Mouse (Mus musculus) hindbrain, postnatal 0 days (tissue): ENCODE results near the gene Rapgef3. TPM values are rescaled to one million over a fixed set of nuclear protein-coding genes. Genes with fewer than 3 reads are reported as not detected.

ENCODE experiments used
- ATAC-seq: fragments of 200-750 bp; cut with Nextera tagmentation; 2 replicates; pipeline ENCODE4 v1.8.0; 2017; ENCODE audit warnings: mild to moderate bottlenecking, moderate TSS enrichment, moderate library complexity
- DNase-seq: peaks from one replicate; pipeline ENCODE4 v3.0.0-alpha.2; 2015; ENCODE audit warnings: low spot score
- H3K27ac ChIP-seq: fragments of 300-500 bp; sonication (generic); 2 replicates; pipeline ENCODE4 v1.5.1; 2014; ENCODE audit warnings: mild to moderate bottlenecking
- H3K27me3 ChIP-seq: fragments of 300-500 bp; sonication (generic); 2 replicates; pipeline ENCODE4 v1.6.1; 2014; ENCODE audit warnings: low read length, mixed read lengths; ENCODE audit not compliant: insufficient read depth
- H3K36me3 ChIP-seq: fragments of 300-500 bp; sonication (generic); 2 replicates; pipeline ENCODE4 v1.6.1; 2014; ENCODE audit warnings: low read length, mixed read lengths; ENCODE audit not compliant: insufficient read depth
- H3K4me1 ChIP-seq: fragments of 300-500 bp; sonication (generic); 2 replicates; pipeline ENCODE4 v1.6.1; 2014; ENCODE audit warnings: antibody characterized with exemption, low read length, mixed read lengths; ENCODE audit not compliant: insufficient read depth
- H3K4me2 ChIP-seq: fragments of 300-500 bp; sonication (generic); 2 replicates; pipeline ENCODE4 v1.6.1; 2014; ENCODE audit warnings: low read depth, mild to moderate bottlenecking, low read length, moderate library complexity, mixed read lengths
- H3K4me3 ChIP-seq: fragments of 300-500 bp; sonication (generic); 2 replicates; pipeline ENCODE4 v1.5.1; 2014; ENCODE audit warnings: low read length
- H3K9ac ChIP-seq: fragments of 300-500 bp; sonication (generic); replicated peaks from 2 replicates; pipeline ENCODE4 v1.6.1; 2014; ENCODE audit warnings: mild to moderate bottlenecking, low read length, moderate library complexity, mixed read lengths
- H3K9me3 ChIP-seq: fragments of 300-500 bp; sonication (generic); 2 replicates; pipeline ENCODE4 v1.6.1; 2016; ENCODE audit warnings: low read length, mixed read lengths
- CTCF ChIP-seq: IDR thresholded peaks from 2 replicates; pipeline ENCODE4 v1.5.1; 2016; ENCODE audit warnings: antibody characterized with exemption, control low read depth, low read depth
- WGBS: fragments of 180-500 bp; shearing (Covaris S2); extraction: QIAGEN DNeasy Blood & Tissue Kit; methylation state at CpG from one replicate; pipeline ENCODE4 v1.1.7; 2014; 5-methylcytosine and 5-hydroxymethylcytosine counted together
- polyA plus RNA-seq: library from polyadenylated mRNA; unstranded; fragments of >200 nt; fragmentation: Nextera tagmentation; extraction: Ambion mirVana; gene quantifications from 2 replicates; pipeline ENCODE4 v1.2.1, GENCODE M21; 2015
- total RNA-seq: library from RNA; depleted of rRNA; stranded (reverse); fragments of >200 nt; gene quantifications from 2 replicates; pipeline ENCODE4 v1.2.3, GENCODE M21; 2014

Rapgef3 gene
- total and polyA plus RNA-seq, 2 experiments from 2014 or later, result 10.3 to 41.9 TPM

- Histone ChIP-seq H3K27me3 (no peaks in the 10 kb centered on the region), H3K36me3 (no peaks in the 10 kb centered on the region), H3K4me3 (no peak overlapping the region), H3K4me2 (no peak overlapping the region), H3K9me3 (no peaks in the 10 kb centered on the region), H3K4me1 (no peaks in the 10 kb centered on the region), H3K27ac (no peak overlapping the region), H3K9ac (no peak overlapping the region)
- ATAC-seq, result no peak
- no peak for DNase-seq
- TF ChIP-seq CTCF, result no peak
- 76% methylated on average over 12 of the region's 12 CpGs for WGBS
These were observed 47.6 kb downstream of the Rapgef3 start for GRCm38 (mm10) chr15:97720026-97720675.

GRCm38 (mm10) chr15:97719494-97719893, 48.3 kb downstream of the Rapgef3 start:
- 91% methylated on average over 12 of the region's 12 CpGs for whole genome bisulfite sequencing
- no peaks in the 10 kb centered on the region for H3K9me3 ChIP-seq

GRCm38 (mm10) chr15:97718535-97719155, 49.1 kb downstream of the Rapgef3 start:
- WGBS, result 90% methylated on average over 8 of the region's 8 CpGs
- DNase-seq (no peak), ATAC-seq (no peak)
- Histone ChIP-seq H3K4me1 (no peaks in the 10 kb centered on the region), H3K36me3 (no peaks in the 10 kb centered on the region), H3K27ac (no peak overlapping the region), H3K4me3 (no peak overlapping the region), H3K27me3 (no peaks in the 10 kb centered on the region), H3K9ac (no peak overlapping the region), H3K4me2 (no peak overlapping the region), H3K9me3 (no peaks in the 10 kb centered on the region)
- TF ChIP-seq CTCF, result no peak

More at GRCm38 (mm10) chr15:97719494-97719893, 48.3 kb downstream of the Rapgef3 start:
- no peaks in the 10 kb centered on the region for H3K36me3 ChIP-seq
- no peak for TF ChIP-seq CTCF
- no peak for ATAC-seq
- H3K4me2 ChIP-seq, result no peak overlapping the region
- H3K27me3 ChIP-seq, result no peaks in the 10 kb centered on the region
- H3K9ac ChIP-seq, result no peak overlapping the region; the same call in 1 of the 2 replicates
- H3K27ac ChIP-seq, result no peak overlapping the region
- DNase-seq, result no peak
- no peak overlapping the region for H3K4me3 ChIP-seq
- H3K4me1 ChIP-seq, result no peaks in the 10 kb centered on the region

- no peaks in the 10 kb centered on the region for H3K9me3 ChIP-seq
- peak; percentile 45; the same call in 1 of the 2 replicates for ATAC-seq
These were observed 49.8 kb downstream of the Rapgef3 start for GRCm38 (mm10) chr15:97717861-97718534.

GRCm38 (mm10) chr15:97716782-97717181, 51.0 kb downstream of the Rapgef3 start:
- ATAC-seq (no peak), DNase-seq (no peak)
- Histone ChIP-seq H3K27ac (no peak overlapping the region), H3K27me3 (no peaks in the 10 kb centered on the region), H3K4me3 (no peak overlapping the region), H3K36me3 (no peaks in the 10 kb centered on the region), H3K9ac (no peak overlapping the region), H3K4me1 (no peaks in the 10 kb centered on the region), H3K9me3 (no peaks in the 10 kb centered on the region), H3K4me2 (no peak overlapping the region)
- WGBS, result 94% methylated on average over 11 of the region's 11 CpGs
- TF ChIP-seq CTCF, result no peak

More at GRCm38 (mm10) chr15:97717861-97718534, 49.8 kb downstream of the Rapgef3 start:
- H3K27me3 ChIP-seq, result no peaks in the 10 kb centered on the region
- TF ChIP-seq CTCF, result peak; percentile 85
- H3K4me1 ChIP-seq, result no peaks in the 10 kb centered on the region
- H3K9ac ChIP-seq, result no peak overlapping the region
- peak; percentile 89 for DNase-seq
- no peak overlapping the region for H3K27ac ChIP-seq
- whole genome bisulfite sequencing, result 27% methylated on average over 12 of the region's 12 CpGs
- no peak overlapping the region for H3K4me2 ChIP-seq
- H3K36me3 ChIP-seq, result no peaks in the 10 kb centered on the region
- no peak overlapping the region for H3K4me3 ChIP-seq

- H3K4me2 ChIP-seq, result no peak overlapping the region
- H3K36me3 ChIP-seq, result no peaks in the 10 kb centered on the region
- H3K4me3 ChIP-seq, result no peak overlapping the region
- no peaks in the 10 kb centered on the region for H3K9me3 ChIP-seq
- H3K27me3 ChIP-seq, result no peaks in the 10 kb centered on the region
- no peak overlapping the region for H3K9ac ChIP-seq
- WGBS, result 97% methylated on average over 1 of the region's 1 CpGs
- no peak for DNase-seq
- no peaks in the 10 kb centered on the region for H3K4me1 ChIP-seq
- no peak overlapping the region for H3K27ac ChIP-seq
- ATAC-seq, result no peak
- TF ChIP-seq CTCF, result no peak
These were observed 52.0 kb downstream of the Rapgef3 start for GRCm38 (mm10) chr15:97715734-97716133.
